Mouse (Mus musculus) ZHBTc4 (cell line): ENCODE measurements around the gene Fkbp5.
A peak's percentile ranks its signal among the peaks of the same experiment; 100 is the strongest.

Experiments
- DNase-seq: peaks from one replicate; pipeline ENCODE4 v3.0.0-alpha.2; 2011; ENCODE audit warnings: low read depth, low spot score

Gene Fkbp5

GRCm38 (mm10) chr17:28463701-28464443 lies 53.5 kb downstream of the Fkbp5 start:
- peak; percentile 38 for DNase-seq

GRCm38 (mm10) chr17:28460388-28460787 lies 56.9 kb downstream of the Fkbp5 start:
- no peak for DNase-seq

GRCm38 (mm10) chr17:28455098-28455497 lies 62.2 kb downstream of the Fkbp5 start:
- DNase-seq = peak; percentile 74

- no peak for DNase-seq
Measured at GRCm38 (mm10) chr17:28452889-28453288, 64.4 kb downstream of the Fkbp5 start.

GRCm38 (mm10) chr17:28451914-28452313 lies 65.4 kb downstream of the Fkbp5 start:
- DNase-seq = no peak

- DNase-seq = no peak
Measured at GRCm38 (mm10) chr17:28451487-28451886, 65.8 kb downstream of the Fkbp5 start.

- DNase-seq = no peak
Measured at GRCm38 (mm10) chr17:28448225-28448624, 69.1 kb downstream of the Fkbp5 start.

- DNase-seq = no peak
Measured at GRCm38 (mm10) chr17:28447789-28448188, 69.5 kb downstream of the Fkbp5 start.

GRCm38 (mm10) chr17:28446820-28447168 lies 70.5 kb downstream of the Fkbp5 start:
- no peak for DNase-seq

- DNase-seq = no peak
Measured at GRCm38 (mm10) chr17:28445886-28446819, 71.2 kb downstream of the Fkbp5 start.

GRCm38 (mm10) chr17:28442661-28443060 lies 74.7 kb downstream of the Fkbp5 start:
- DNase-seq = no peak

GRCm38 (mm10) chr17:28438342-28439115 lies 78.8 kb downstream of the Fkbp5 start:
- DNase-seq = no peak

- DNase-seq = no peak
Measured at GRCm38 (mm10) chr17:28437938-28438337, 79.4 kb downstream of the Fkbp5 start.

GRCm38 (mm10) chr17:28434921-28435485 lies 82.3 kb downstream of the Fkbp5 start:
- DNase-seq = no peak

GRCm38 (mm10) chr17:28433029-28433428 lies 84.3 kb downstream of the Fkbp5 start:
- DNase-seq = no peak

GRCm38 (mm10) chr17:28431931-28432335 lies 85.4 kb downstream of the Fkbp5 start:
- no peak for DNase-seq

GRCm38 (mm10) chr17:28431038-28431437 lies 86.3 kb downstream of the Fkbp5 start:
- DNase-seq = no peak

GRCm38 (mm10) chr17:28428474-28429258 lies 88.7 kb downstream of the Fkbp5 start:
- DNase-seq = no peak

- DNase-seq = no peak
Measured at GRCm38 (mm10) chr17:28427666-28428065, 89.7 kb downstream of the Fkbp5 start.

- DNase-seq = no peak
Measured at GRCm38 (mm10) chr17:28424373-28424772, 93.0 kb downstream of the Fkbp5 start.

GRCm38 (mm10) chr17:28421071-28421470 lies 96.3 kb downstream of the Fkbp5 start:
- DNase-seq = no peak
